Comparison of ENCODE assay signal across 10 mouse cellular contexts in the genomic region with DNA sequence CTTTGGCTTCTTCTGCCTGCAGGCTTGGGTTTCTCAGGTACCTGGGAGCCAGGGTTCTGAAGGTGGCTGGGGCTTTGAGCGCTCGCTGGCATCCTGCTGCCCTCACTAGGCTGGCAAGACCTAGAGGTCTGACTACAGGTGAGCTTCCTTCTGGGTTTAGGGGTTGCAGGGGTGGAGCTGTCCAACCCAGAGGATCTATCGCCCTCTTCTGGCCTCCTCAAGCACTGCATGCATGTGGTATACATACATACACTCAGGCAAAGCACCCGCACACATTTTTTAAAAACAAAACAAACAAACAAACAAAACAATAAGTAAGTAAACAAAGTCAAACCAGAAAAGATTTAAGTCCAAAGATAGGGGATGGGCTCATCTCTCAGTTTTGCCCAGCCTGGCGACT. TPM values are rescaled to one million over a fixed set of nuclear protein-coding genes. Genes with fewer than 3 reads are reported as not detected.
DNase-seq lines count a peak whose midpoint lies in the region; ATAC-seq lines count a peak whose summit lies in the region.
"Had no signal": no experiment of that assay in that cellular context is flagged by ENCODE, and none has a peak within 500 bp of the region (broad histone marks: within the 10 kb centered on the region; RNA-seq: fewer than 3 reads in every experiment).

No protein-coding gene starts in this region.

- no peak overlapping the region for H3K27ac ChIP-seq in neural tube, embryonic 15.5 days (replicated peaks)
- no peak overlapping the region for H3K27ac ChIP-seq in embryonic facial prominence, embryonic 11.5 days (replicated peaks; ENCODE audit: low read depth, low read length)
- no peak overlapping the region for H3K27ac ChIP-seq in liver, embryonic 15.5 days (replicated peaks)
- H3K27ac ChIP-seq: hindbrain, embryonic 15.5 days; stomach, embryonic 15.5 days had no signal

- no peak overlapping the region for H3K4me2 ChIP-seq in neural tube, embryonic 15.5 days
- H3K4me2 ChIP-seq in embryonic facial prominence, embryonic 11.5 days (ENCODE audit: low read depth, low read length) = no peak overlapping the region
- no peak overlapping the region for H3K4me2 ChIP-seq in liver, embryonic 15.5 days
- H3K4me2 ChIP-seq: hindbrain, embryonic 15.5 days; stomach, embryonic 15.5 days had no signal

- H3K4me1 ChIP-seq in neural tube, embryonic 15.5 days = no peaks in the 10 kb centered on the region
- no peaks in the 10 kb centered on the region for H3K4me1 ChIP-seq in embryonic facial prominence, embryonic 11.5 days (ENCODE audit: control insufficient read depth, insufficient read depth, low read length)
- peaks cover 19% of the 10 kb centered on the region for H3K4me1 ChIP-seq in liver, embryonic 15.5 days (replicated peaks)
- H3K4me1 ChIP-seq: hindbrain, embryonic 15.5 days; stomach, embryonic 15.5 days had no signal

- no peak overlapping the region for H3K9ac ChIP-seq in neural tube, embryonic 15.5 days (replicated peaks)
- no peak overlapping the region for H3K9ac ChIP-seq in embryonic facial prominence, embryonic 11.5 days (replicated peaks; ENCODE audit: low read length)
- H3K9ac ChIP-seq in liver, embryonic 15.5 days = no peak overlapping the region
- H3K9ac ChIP-seq: hindbrain, embryonic 15.5 days; stomach, embryonic 15.5 days had no signal

- ATAC-seq in neural tube, embryonic 15.5 days (ENCODE audit: low FRiP score) = no peak
- no peak for ATAC-seq in embryonic facial prominence, embryonic 11.5 days (replicated peaks; ENCODE audit: insufficient number of reproducible peaks, low FRiP score, low TSS enrichment, low read depth)
- 0 out of 2 replicates have a peak, but pooled peaks have one; percentile 49 for ATAC-seq in liver, embryonic 15.5 days (ENCODE audit: insufficient read depth)

- WGBS in neural tube, embryonic 15.5 days = 67% methylated on average over 5 of the region's 5 CpGs
- 57% methylated on average over 5 of the region's 5 CpGs for WGBS in embryonic facial prominence, embryonic 11.5 days
- WGBS in liver, embryonic 15.5 days (ENCODE audit: insufficient replicate concordance) = 51% methylated on average over 5 of the region's 5 CpGs

- H3K27me3 ChIP-seq in neural tube, embryonic 15.5 days (replicated peaks) = no peaks in the 10 kb centered on the region
- H3K27me3 ChIP-seq in embryonic facial prominence, embryonic 11.5 days (ENCODE audit: control insufficient read depth, insufficient read depth, low read length) = no peaks in the 10 kb centered on the region
- H3K27me3 ChIP-seq in liver, embryonic 15.5 days = no peaks in the 10 kb centered on the region
- H3K27me3 ChIP-seq: hindbrain, embryonic 15.5 days; stomach, embryonic 15.5 days had no signal

- H3K4me3 ChIP-seq in neural tube, embryonic 15.5 days (replicated peaks) = no peak overlapping the region
- H3K4me3 ChIP-seq in embryonic facial prominence, embryonic 11.5 days (ENCODE audit: low read depth, low read length) = no peak overlapping the region
- no peak overlapping the region for H3K4me3 ChIP-seq in liver, embryonic 15.5 days (replicated peaks)
- H3K4me3 ChIP-seq: hindbrain, embryonic 15.5 days; stomach, embryonic 15.5 days had no signal

- DNase-seq in embryo, embryonic 10 days (ENCODE audit: low spot score) = peak; percentile 66
- DNase-seq in embryo, embryonic 9.5 days (ENCODE audit: extremely low spot score) = no peak
- DNase-seq in neural tube, embryonic 10.5 days (ENCODE audit: extremely low spot score, low spot score) = peak; percentile 51
- peak; percentile 68 for DNase-seq in embryonic facial prominence, embryonic 11.5 days (ENCODE audit: low spot score)
- peak; percentile 68 to 88 for DNase-seq in spleen, postnatal 10 days (ENCODE audit: low spot score in 2 of 2)
- no peak for DNase-seq in urinary bladder, adult 2 months (ENCODE audit: low spot score)

- H3K36me3 ChIP-seq in neural tube, embryonic 15.5 days = no peaks in the 10 kb centered on the region
- no peaks in the 10 kb centered on the region for H3K36me3 ChIP-seq in embryonic facial prominence, embryonic 11.5 days (replicated peaks; ENCODE audit: control insufficient read depth, insufficient read depth, low read depth, low read length)
- no peaks in the 10 kb centered on the region for H3K36me3 ChIP-seq in liver, embryonic 15.5 days (replicated peaks)
- H3K36me3 ChIP-seq: hindbrain, embryonic 15.5 days; stomach, embryonic 15.5 days had no signal

- no peaks in the 10 kb centered on the region for H3K9me3 ChIP-seq in neural tube, embryonic 15.5 days (replicated peaks)
- H3K9me3 ChIP-seq in embryonic facial prominence, embryonic 11.5 days (replicated peaks; ENCODE audit: control insufficient read depth, low read length) = no peaks in the 10 kb centered on the region
- no peaks in the 10 kb centered on the region; the same call in 1 of the 2 replicates for H3K9me3 ChIP-seq in liver, embryonic 15.5 days (replicated peaks)
- H3K9me3 ChIP-seq: hindbrain, embryonic 15.5 days; stomach, embryonic 15.5 days had no signal

RNA-seq across cellular contexts. Expression of gene Foxo3, which starts 14.8 kb away (rescaled TPM):
- polyA plus RNA-seq in neural tube, embryonic 15.5 days (2015; fragmentation: Nextera tagmentation; extraction: Ambion mirVana) = 4.6 and 6.2 TPM in 2 replicates
- 5.0 and 5.4 TPM in 2 replicates for polyA plus RNA-seq in embryonic facial prominence, embryonic 11.5 days (2014; fragmentation: Nextera tagmentation; extraction: Ambion mirVana)
- 15.1 and 15.9 TPM in 2 replicates for polyA plus RNA-seq in liver, embryonic 15.5 days (2015; fragmentation: Nextera tagmentation; extraction: Ambion mirVana)
- 14.9 and 23.9 TPM in 2 replicates for polyA plus RNA-seq in urinary bladder, adult 2 months (2012; rRNA removed)

Comparison
In these comparisons a context has a peak if more than half of its experiments do, and no peak if none do; other contexts are left out.
1. DNase-seq: peak in embryo, embryonic 10 days (single experiment), neural tube, embryonic 10.5 days (single experiment), embryonic facial prominence, embryonic 11.5 days (single experiment) and spleen, postnatal 10 days (2 of 2); none in embryo, embryonic 9.5 days (single experiment) and urinary bladder, adult 2 months (single experiment).